Mouse (Mus musculus): ENCODE measurements around the gene Ndufb8.

DNA sequence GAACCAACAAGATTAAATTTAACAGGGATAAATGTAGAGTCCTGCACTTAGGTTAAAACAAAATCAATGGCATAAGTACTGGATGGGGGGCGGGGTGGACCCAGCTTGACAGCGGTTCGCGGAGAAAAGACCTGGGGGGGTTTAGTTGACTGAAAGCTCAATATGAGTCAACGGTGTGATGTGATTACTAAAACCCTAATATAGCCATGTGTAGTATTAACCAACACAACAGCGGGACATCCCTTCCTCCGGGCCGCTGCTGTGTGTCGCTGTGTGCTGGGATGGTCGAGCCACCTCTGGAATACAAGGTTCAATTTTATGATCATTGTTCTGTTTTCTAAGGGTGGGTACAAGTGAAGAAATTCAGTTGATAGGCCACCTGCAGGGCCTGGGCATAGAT is 26.9 kb upstream of the Ndufb8 start:
- TF ChIP-seq CTCF (IDR thresholded peaks at IDR 0.05; ENCODE audit: borderline replicate concordance, insufficient read depth, low read length): no peak
- TF ChIP-seq POLR2A (IDR thresholded peaks at IDR 0.05; ENCODE audit: low read depth, low read length): no peak
